Mouse (Mus musculus): Measurements from ENCODE around the gene Robo1. TPM values are rescaled to one million over a fixed set of nuclear protein-coding genes. Genes with fewer than 3 reads are reported as not detected.

Robo1 gene
- polyA plus RNA-seq (2015; fragmentation: Nextera tagmentation; extraction: Ambion mirVana), result 4.3 and 4.7 TPM in 2 replicates

DNA sequence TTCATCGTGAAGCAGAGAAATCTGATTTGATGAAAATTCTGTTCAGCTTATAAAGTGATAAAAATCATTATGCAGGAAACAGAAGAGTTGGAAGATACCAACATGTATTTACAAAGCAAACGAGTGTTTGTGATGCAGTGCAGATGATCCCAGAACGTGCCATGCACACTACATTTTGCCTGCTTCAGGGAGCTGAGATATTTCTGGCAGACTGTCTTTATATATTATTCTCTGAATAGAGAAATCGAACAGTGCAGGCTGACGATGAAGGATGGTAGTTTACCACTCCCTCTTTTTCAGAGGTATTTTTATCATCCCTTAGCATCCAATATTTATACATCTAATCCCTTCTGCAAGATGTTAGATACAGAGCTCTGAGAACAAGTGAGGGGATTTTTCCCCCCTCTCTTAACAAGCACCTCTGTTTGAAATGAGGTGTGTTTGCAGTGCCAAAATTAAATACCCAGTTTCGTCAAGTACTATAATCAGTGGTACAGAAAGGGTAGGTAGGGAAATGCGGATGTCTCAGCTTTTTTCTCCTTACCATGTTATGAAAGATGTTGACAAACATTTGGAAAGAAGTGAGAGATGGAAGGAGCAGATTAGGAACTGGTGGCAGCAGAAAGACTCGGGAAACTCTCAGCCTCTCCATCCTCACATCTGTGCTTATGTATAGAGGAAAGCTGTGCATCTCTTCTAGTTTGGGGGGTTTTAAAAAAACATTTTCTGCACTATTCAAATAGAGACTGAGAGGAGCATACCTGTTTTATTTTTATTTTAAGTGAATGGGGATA lies at the start of gene Robo1:
Gene Robo1, plus strand, starts transcription at position 770 of the 794 bp plus-strand sequence.

All from urinary bladder, postnatal 0 days (tissue).